Mouse (Mus musculus) C2C12 (cell line): Measurements from ENCODE around the gene Rnf2. TPM values are rescaled to one million over a fixed set of nuclear protein-coding genes. Genes with fewer than 3 reads are reported as not detected.

ENCODE experiments used
- H3K27me3 ChIP-seq: one replicate; pipeline ENCODE4 v1.6.1; 2011; ENCODE audit not compliant: control insufficient read depth, insufficient read depth, insufficient read length
- H3K36me3 ChIP-seq: one replicate; pipeline ENCODE4 v1.6.1; 2011; ENCODE audit not compliant: control insufficient read depth, insufficient read depth
- H3K4me3 ChIP-seq: one replicate; pipeline ENCODE4 v1.5.1; 2011; ENCODE audit warnings: mild to moderate bottlenecking, control low read depth; ENCODE audit not compliant: poor library complexity, insufficient read depth, severe bottlenecking
- H3K79me2 ChIP-seq: one replicate; pipeline ENCODE4 v1.6.1; 2011; ENCODE audit not compliant: control insufficient read depth, insufficient read depth
- H3K79me3 ChIP-seq: one replicate; pipeline ENCODE4 v1.6.1; 2011; ENCODE audit warnings: low read depth, control low read depth
- H3ac ChIP-seq: one replicate; pipeline ENCODE3; 2011; ENCODE audit warnings: low read depth; ENCODE audit not compliant: control insufficient read depth, insufficient read length
- CEBPB ChIP-seq: IDR thresholded peaks from one replicate; pipeline ENCODE4 v1.6.1; 2011; ENCODE audit warnings: low read depth, mild to moderate bottlenecking, control low read depth, moderate library complexity
- CTCF ChIP-seq: IDR thresholded peaks from one replicate; pipeline ENCODE4 v1.5.1; 2011; ENCODE audit not compliant: control insufficient read depth, insufficient read depth, insufficient read length
- FOSL1 ChIP-seq: IDR thresholded peaks from one replicate; pipeline ENCODE4 v1.8.0; 2011; ENCODE audit warnings: mild to moderate bottlenecking, low read length; ENCODE audit not compliant: poor library complexity, insufficient read depth, severe bottlenecking
- MAX ChIP-seq: IDR thresholded peaks from one replicate; pipeline ENCODE4 v1.6.1; 2011; ENCODE audit warnings: mild to moderate bottlenecking, control low read depth
- MYOD1 ChIP-seq: IDR thresholded peaks from one replicate; pipeline ENCODE4 v1.6.1; 2011; ENCODE audit warnings: low read depth; ENCODE audit not compliant: control insufficient read depth, insufficient read length
- MYOG ChIP-seq: IDR thresholded peaks from one replicate; pipeline ENCODE4 v1.6.1; 2011; ENCODE audit not compliant: control insufficient read depth, insufficient read length; ENCODE audit errors: extremely low read depth
- USF1 ChIP-seq: IDR thresholded peaks from one replicate; pipeline ENCODE4 v1.6.1; 2011; ENCODE audit warnings: low read depth, mild to moderate bottlenecking, control low read depth, moderate library complexity
- polyA plus RNA-seq: library from polyadenylated mRNA; unstranded; fragments of >200 nt; fragmentation: generic; extraction: Trizol; gene quantifications from one replicate; pipeline ENCODE4 v1.2.1, GENCODE M21; 2012; ENCODE audit warnings: missing spikeins

Gene Rnf2
- polyA plus RNA-seq, 1 experiment = 10.7 TPM

DNA sequence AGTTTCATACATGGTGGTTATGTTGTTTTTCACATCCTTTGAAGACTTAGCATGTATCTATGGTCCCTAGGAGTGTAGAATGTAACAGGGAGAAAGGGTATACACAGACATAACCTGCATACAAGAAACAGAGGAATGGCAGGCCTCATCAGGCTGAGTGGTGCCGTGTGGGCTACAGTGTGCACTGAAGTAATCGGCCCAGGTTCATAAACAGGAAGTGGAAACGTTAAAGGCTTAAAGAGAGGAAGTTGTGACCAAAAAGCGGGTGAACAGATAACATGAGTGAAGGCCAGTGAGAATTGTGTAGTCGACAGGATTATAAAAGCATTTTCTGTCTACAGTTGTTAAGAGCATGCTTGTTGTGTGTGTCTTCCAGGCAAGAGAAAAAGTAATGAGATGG lies 43.7 kb downstream of the Rnf2 start:
- Histone ChIP-seq H3K36me3 (peaks cover 36% of the 10 kb centered on the region), H3K79me3 (no peaks in the 10 kb centered on the region), H3K27me3 (no peaks in the 10 kb centered on the region), H3ac (no peak overlapping the region), H3K4me3 (no peak overlapping the region), H3K79me2 (no peaks in the 10 kb centered on the region)
- no peak for TF ChIP-seq MAX

GRCm38 (mm10) chr1:151451946-151452345 lies 48.8 kb downstream of the Rnf2 start:
- no peak for TF ChIP-seq CTCF
- H3K36me3 ChIP-seq = peaks cover 57% of the 10 kb centered on the region
- H3K4me3 ChIP-seq = no peak overlapping the region
- H3K79me3 ChIP-seq = no peaks in the 10 kb centered on the region
- no peaks in the 10 kb centered on the region for H3K79me2 ChIP-seq
- H3K27me3 ChIP-seq = no peaks in the 10 kb centered on the region
- no peak overlapping the region for H3ac ChIP-seq

DNA sequence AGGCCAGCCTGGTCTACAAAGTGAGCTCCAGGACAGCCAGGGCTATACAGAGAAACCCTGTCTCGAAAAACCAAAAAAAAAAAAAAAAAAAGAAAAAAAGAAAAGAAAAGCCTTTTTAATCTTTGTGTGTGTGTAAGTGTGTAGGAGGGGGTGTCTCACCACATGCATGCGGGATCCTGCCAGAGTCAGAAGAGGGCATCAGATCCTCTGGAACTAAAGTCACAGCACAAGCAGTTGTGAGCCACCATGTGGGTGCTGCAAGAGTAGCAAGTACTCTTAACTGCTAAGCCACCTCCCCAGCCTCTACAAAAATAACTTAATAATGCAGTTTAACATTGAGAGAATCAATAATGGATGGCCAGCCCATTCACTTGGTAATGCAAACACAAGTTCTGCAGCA lies 49.9 kb downstream of the Rnf2 start:
- Histone ChIP-seq H3ac (no peak overlapping the region), H3K4me3 (no peak overlapping the region), H3K27me3 (no peaks in the 10 kb centered on the region), H3K79me3 (no peaks in the 10 kb centered on the region), H3K79me2 (no peaks in the 10 kb centered on the region), H3K36me3 (peaks cover 55% of the 10 kb centered on the region)
- TF ChIP-seq USF1 = no peak
- no peak for TF ChIP-seq CTCF
- TF ChIP-seq CEBPB = no peak
- no peak for TF ChIP-seq MYOG
- no peak for TF ChIP-seq MYOD1
- TF ChIP-seq FOSL1 = no peak
- no peak for TF ChIP-seq MAX

DNA sequence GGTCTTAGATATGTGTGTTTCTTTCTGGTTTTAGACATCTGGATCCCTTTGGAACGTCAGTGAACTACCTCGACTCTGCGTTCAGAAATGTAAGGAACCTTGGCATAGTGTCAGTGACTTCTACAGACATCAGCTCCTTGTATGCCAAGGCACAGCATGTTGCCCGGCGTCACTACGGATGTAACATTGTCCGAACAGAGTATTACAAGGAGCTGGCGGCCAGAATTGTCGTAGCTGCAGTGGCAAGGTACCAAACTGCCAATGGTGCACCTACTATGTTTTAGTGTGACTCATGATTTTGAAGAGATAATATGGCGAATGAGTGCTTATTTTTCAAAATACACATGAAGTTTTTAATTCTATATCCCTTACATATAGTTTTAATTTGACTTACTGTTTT lies 50.9 kb downstream of the Rnf2 start:
- no peaks in the 10 kb centered on the region for H3K27me3 ChIP-seq
- H3K4me3 ChIP-seq = no peak overlapping the region
- H3ac ChIP-seq = no peak overlapping the region
- H3K79me2 ChIP-seq = no peaks in the 10 kb centered on the region
- TF ChIP-seq MYOG (no peak), FOSL1 (no peak), MYOD1 (no peak), USF1 (no peak), CEBPB (no peak), CTCF (no peak), MAX (no peak)
- no peaks in the 10 kb centered on the region for H3K79me3 ChIP-seq
- peaks cover 60% of the 10 kb centered on the region for H3K36me3 ChIP-seq

GRCm38 (mm10) chr1:151435431-151435830 lies 65.3 kb downstream of the Rnf2 start:
- Histone ChIP-seq H3K4me3 (no peak overlapping the region), H3K27me3 (no peaks in the 10 kb centered on the region), H3K79me3 (no peaks in the 10 kb centered on the region), H3ac (no peak overlapping the region), H3K36me3 (peaks cover 62% of the 10 kb centered on the region), H3K79me2 (peaks cover 23% of the 10 kb centered on the region)
- no peak for TF ChIP-seq CTCF
- TF ChIP-seq MAX = no peak
- no peak for TF ChIP-seq CEBPB
- no peak for TF ChIP-seq MYOD1
- TF ChIP-seq MYOG = no peak
- no peak for TF ChIP-seq FOSL1
- TF ChIP-seq USF1 = no peak

DNA sequence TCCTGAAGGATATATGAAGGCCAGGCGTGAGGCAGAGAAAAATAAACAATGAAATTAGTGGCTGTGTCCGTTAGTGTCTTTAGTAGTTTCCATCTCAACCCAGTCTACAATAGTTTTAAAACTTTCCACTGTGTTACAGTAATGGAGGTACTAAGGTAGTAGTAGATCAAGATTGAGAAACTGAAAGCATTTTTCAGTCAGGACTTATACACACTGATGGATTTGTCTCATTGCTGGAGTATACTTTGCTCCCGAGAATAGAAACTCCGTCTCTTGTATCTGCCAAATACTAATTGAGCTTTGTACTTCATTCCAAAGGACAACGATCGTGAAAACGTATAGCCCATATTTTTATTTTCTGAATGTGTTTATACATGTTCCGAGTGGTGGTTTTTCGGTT lies 71.4 kb downstream of the Rnf2 start:
- TF ChIP-seq CEBPB (no peak), MYOG (no peak), CTCF (no peak), MAX (no peak), MYOD1 (no peak)
- H3K36me3 ChIP-seq = peaks cover 14% of the 10 kb centered on the region
- H3K27me3 ChIP-seq = no peaks in the 10 kb centered on the region
- peak overlapping the region; percentile 85 for H3ac ChIP-seq
- peaks cover 33% of the 10 kb centered on the region for H3K79me3 ChIP-seq
- H3K79me2 ChIP-seq = peaks cover 80% of the 10 kb centered on the region
- H3K4me3 ChIP-seq = peak overlapping the region; percentile 76

DNA sequence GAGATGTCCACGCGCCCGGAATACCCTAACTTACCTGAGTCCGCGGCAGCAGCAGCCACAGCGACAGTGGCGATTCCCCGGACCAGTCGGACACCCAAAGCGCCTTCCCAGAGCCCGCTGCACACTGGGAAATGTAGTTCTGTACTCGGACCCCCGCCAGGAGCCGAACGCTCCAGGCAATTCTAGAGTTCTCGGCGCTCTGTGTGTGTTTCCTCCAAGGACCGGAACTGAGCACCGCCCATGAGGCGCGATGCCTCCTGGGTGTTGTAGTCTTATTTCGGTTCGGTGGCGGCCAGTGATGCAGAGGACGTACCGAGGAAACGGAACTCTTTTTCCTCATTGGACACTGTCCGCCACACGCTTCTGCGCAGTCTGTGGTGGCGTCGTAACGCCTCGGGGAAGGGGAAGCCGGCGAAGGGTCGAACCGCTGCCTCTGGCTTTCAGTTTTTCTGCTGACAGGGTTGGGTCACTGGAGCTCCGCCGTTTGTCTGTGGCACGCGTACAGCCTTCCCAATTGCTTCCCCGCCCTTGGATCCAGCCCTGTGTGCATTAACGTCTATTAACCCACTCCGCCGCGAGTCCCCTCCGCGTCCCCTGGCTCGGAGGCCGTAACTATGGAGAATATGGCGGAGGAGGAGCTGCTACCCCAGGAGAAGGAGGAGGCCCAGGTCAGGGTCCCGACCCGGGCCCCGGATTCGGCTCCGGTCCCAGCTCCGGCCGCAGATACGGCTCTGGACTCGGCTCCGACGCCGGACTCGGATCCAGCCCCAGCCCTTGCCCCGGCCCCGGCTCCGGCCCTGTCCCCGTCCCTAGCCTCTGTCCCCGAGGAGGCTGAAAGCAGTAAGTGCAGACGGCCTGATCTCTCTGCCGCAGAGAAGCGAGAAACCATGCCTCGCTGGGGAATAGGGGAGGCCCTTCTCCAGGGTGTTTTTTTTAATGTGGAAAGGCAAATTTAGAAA lies 72.2 kb downstream of the Rnf2 start, which contains the start of the genes Swt1 and Trmt1l:
Gene Swt1, minus strand, starts transcription at position 193 of the 959 bp plus-strand sequence.
Gene Trmt1l, plus strand, starts transcription at position 280 of the 959 bp plus-strand sequence.
- peaks cover 33% of the 10 kb centered on the region for H3K79me3 ChIP-seq
- H3K79me2 ChIP-seq = peaks cover 85% of the 10 kb centered on the region
- H3K27me3 ChIP-seq = no peaks in the 10 kb centered on the region
- peak; percentile 25 for TF ChIP-seq MAX
- no peak for TF ChIP-seq MYOG
- peaks cover 11% of the 10 kb centered on the region for H3K36me3 ChIP-seq
- H3K4me3 ChIP-seq = peak within 1 kb of the TSS; percentile 76
- peak within 1 kb of the TSS; percentile 85 for H3ac ChIP-seq
